Mouse (Mus musculus) hindbrain, embryonic 16.5 days (tissue): ENCODE measurements at regions not wholly inside any gene's neighbourhood (a gene's known extent, or its start where the extent isn't known, plus 50 kb on each side); places are given as distances from the start of the nearest gene placed in this dataset. TPM values are rescaled to one million over a fixed set of nuclear protein-coding genes. Genes with fewer than 3 reads are reported as not detected.

Experiments used
- ATAC-seq: fragments of 200-750 bp; cut with Nextera tagmentation; 2 replicates; pipeline ENCODE4 v1.8.0; 2017; ENCODE audit warnings: moderate TSS enrichment, moderate library complexity
- H3K27ac ChIP-seq: fragments of 300-500 bp; sonication (generic); 2 replicates; pipeline ENCODE4 v1.5.1; 2014; ENCODE audit warnings: low read depth, mild to moderate bottlenecking, control low read depth, low read length, moderate library complexity
- H3K27me3 ChIP-seq: fragments of 300-500 bp; sonication (generic); replicated peaks from 2 replicates; pipeline ENCODE4 v1.6.1; 2014; ENCODE audit warnings: low read length; ENCODE audit not compliant: control insufficient read depth, insufficient read depth
- H3K36me3 ChIP-seq: fragments of 300-500 bp; sonication (generic); 2 replicates; pipeline ENCODE4 v1.6.1; 2014; ENCODE audit warnings: mild to moderate bottlenecking, low read length, moderate library complexity, mixed read lengths; ENCODE audit not compliant: control insufficient read depth, insufficient read depth
- H3K4me1 ChIP-seq: fragments of 300-500 bp; sonication (generic); 2 replicates; pipeline ENCODE4 v1.6.1; 2014; ENCODE audit warnings: low read depth, low read length; ENCODE audit not compliant: control insufficient read depth, insufficient read depth
- H3K4me2 ChIP-seq: fragments of 300-500 bp; sonication (generic); 2 replicates; pipeline ENCODE4 v1.6.1; 2014; ENCODE audit warnings: mild to moderate bottlenecking, low read length, control low read depth, moderate library complexity
- H3K4me3 ChIP-seq: fragments of 300-500 bp; sonication (generic); 2 replicates; pipeline ENCODE4 v1.5.1; 2014; ENCODE audit warnings: mild to moderate bottlenecking, low read length, control low read depth, moderate library complexity
- H3K9ac ChIP-seq: fragments of 300-500 bp; sonication (generic); 2 replicates; pipeline ENCODE4 v1.6.1; 2014; ENCODE audit warnings: low read depth, mild to moderate bottlenecking, control low read depth, low read length, moderate library complexity
- H3K9me3 ChIP-seq: fragments of 300-500 bp; sonication (generic); 2 replicates; pipeline ENCODE4 v1.6.1; 2014; ENCODE audit warnings: mild to moderate bottlenecking, low read length, moderate library complexity; ENCODE audit not compliant: control insufficient read depth
- WGBS: fragments of 180-500 bp; shearing (Covaris S2); extraction: QIAGEN DNeasy Blood & Tissue Kit; methylation state at CpG from one replicate; pipeline ENCODE4 v1.1.7; 2014; 5-methylcytosine and 5-hydroxymethylcytosine counted together
- microRNA-seq: library from miRNA; unstranded; fragments of <30 nt; microRNA quantifications from one replicate; pipeline ENCODE4, GENCODE M21; 2017

DNA sequence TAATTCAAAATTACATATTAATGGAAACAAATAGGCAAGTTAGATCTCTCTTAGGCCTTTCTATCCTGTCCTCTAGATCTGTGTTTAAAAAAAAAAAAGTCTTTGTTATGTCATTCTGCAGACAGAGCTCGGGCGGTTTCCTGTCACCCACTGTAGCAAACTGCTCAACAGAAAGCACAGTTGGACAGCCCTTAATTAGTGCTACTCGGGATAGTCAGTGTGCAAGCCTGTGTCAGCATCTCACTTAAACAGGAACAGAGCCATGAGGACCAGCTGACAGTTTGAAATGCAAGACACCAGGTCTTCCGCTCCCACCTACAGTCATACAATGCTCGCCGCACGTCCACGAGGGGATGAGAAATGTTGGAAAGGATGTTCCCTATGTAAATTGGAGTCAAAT, 170.5 kb downstream of the Nr4a2 start:
- Histone ChIP-seq H3K9ac (no peak overlapping the region), H3K9me3 (no peaks in the 10 kb centered on the region), H3K4me3 (no peak overlapping the region), H3K36me3 (no peaks in the 10 kb centered on the region), H3K4me1 (no peaks in the 10 kb centered on the region), H3K27ac (no peak overlapping the region), H3K27me3 (no peaks in the 10 kb centered on the region), H3K4me2 (no peak overlapping the region)
- no peak for ATAC-seq
- WGBS = 71% methylated on average over 8 of the region's 8 CpGs

DNA sequence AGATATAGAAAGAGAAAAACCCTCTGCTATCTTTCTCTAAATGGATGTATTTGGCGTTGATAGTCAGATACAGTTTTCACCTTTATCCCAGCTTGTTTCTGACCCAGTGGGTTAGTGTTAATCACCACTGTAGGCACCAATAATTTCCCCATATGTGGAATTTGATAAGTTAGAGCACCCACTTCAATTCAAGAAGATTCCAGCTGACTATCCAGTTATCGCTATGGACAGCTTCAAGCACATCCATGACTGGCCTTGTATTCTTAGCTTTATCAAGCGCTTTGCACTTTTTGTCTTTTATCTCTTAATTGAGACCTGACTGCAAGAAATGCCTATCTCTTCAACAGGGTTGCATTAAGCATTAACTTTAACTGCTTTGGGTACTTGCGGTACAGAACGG, 211.3 kb downstream of the Nr4a2 start:
- H3K4me3 ChIP-seq = no peak overlapping the region
- no peaks in the 10 kb centered on the region for H3K27me3 ChIP-seq
- H3K4me1 ChIP-seq = no peaks in the 10 kb centered on the region
- ATAC-seq = no peak
- no peak overlapping the region for H3K4me2 ChIP-seq
- no peaks in the 10 kb centered on the region for H3K36me3 ChIP-seq
- H3K9ac ChIP-seq = no peak overlapping the region
- no peak overlapping the region for H3K27ac ChIP-seq
- WGBS = 92% methylated on average over 5 of the region's 5 CpGs
- no peaks in the 10 kb centered on the region for H3K9me3 ChIP-seq

- no peak overlapping the region for H3K27ac ChIP-seq
Measured at GRCm38 (mm10) chr2:56909096-56909865, 214.5 kb downstream of the Nr4a2 start.

DNA sequence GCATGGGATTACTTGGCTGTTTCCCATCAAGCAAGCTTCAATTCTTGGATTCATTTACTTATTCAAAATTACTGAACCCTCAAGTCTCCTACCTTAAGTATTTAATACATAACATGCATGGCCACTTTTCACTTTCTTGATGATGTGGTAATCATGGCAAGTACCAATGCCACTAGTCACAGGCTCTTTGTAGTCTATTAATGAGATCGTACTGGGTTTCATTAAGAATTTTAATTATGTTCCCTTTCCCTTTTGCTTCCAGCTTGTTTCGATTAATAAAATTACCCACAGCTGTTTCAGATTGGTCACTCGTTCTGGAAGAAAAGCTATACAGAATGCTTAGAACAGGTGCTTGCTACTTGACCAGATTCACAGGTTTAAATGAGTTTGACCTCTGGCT, 238.6 kb downstream of the Nr4a2 start:
- H3K9ac ChIP-seq = no peak overlapping the region
- no peaks in the 10 kb centered on the region for H3K9me3 ChIP-seq
- WGBS = 67% methylated on average over 3 of the region's 3 CpGs
- H3K4me3 ChIP-seq = no peak overlapping the region
- H3K27me3 ChIP-seq = no peaks in the 10 kb centered on the region
- H3K4me2 ChIP-seq = no peak overlapping the region
- H3K4me1 ChIP-seq = no peaks in the 10 kb centered on the region
- H3K27ac ChIP-seq = no peak overlapping the region
- no peaks in the 10 kb centered on the region for H3K36me3 ChIP-seq
- ATAC-seq = no peak

More at GRCm38 (mm10) chr2:56909096-56909865, 214.5 kb downstream of the Nr4a2 start:
- no peak overlapping the region for H3K9ac ChIP-seq
- ATAC-seq = no peak
- WGBS = 71% methylated on average over 2 of the region's 2 CpGs
- no peaks in the 10 kb centered on the region for H3K4me1 ChIP-seq
- no peaks in the 10 kb centered on the region for H3K36me3 ChIP-seq
- H3K9me3 ChIP-seq = no peaks in the 10 kb centered on the region
- no peaks in the 10 kb centered on the region for H3K27me3 ChIP-seq
- no peak overlapping the region for H3K4me2 ChIP-seq
- no peak overlapping the region for H3K4me3 ChIP-seq

DNA sequence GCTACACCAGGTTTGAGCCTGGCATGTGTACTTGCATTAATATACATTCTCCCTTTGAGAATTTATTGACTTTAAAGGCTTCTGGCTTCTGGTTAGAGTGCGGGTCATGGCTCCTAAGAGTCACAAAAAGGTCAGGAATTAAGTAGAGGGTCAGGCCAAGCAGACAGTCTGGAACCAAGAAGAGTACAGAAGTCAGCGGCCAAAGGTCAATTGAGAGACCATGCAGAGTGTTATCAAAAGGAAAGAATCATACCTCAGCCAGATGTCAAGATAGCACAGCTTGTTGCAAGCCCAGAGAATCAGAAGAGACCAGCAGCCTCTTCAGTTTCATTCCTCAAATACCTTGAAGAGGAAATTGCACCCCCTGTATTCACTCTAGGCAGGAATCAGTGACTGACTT, 263.0 kb downstream of the Nr4a2 start:
- Histone ChIP-seq H3K36me3 (no peaks in the 10 kb centered on the region), H3K4me1 (no peaks in the 10 kb centered on the region), H3K9me3 (no peaks in the 10 kb centered on the region), H3K27ac (no peak overlapping the region), H3K27me3 (no peaks in the 10 kb centered on the region), H3K4me2 (no peak overlapping the region), H3K4me3 (no peak overlapping the region), H3K9ac (no peak overlapping the region)
- WGBS = 60% methylated on average over 2 of the region's 2 CpGs
- no peak for ATAC-seq

DNA sequence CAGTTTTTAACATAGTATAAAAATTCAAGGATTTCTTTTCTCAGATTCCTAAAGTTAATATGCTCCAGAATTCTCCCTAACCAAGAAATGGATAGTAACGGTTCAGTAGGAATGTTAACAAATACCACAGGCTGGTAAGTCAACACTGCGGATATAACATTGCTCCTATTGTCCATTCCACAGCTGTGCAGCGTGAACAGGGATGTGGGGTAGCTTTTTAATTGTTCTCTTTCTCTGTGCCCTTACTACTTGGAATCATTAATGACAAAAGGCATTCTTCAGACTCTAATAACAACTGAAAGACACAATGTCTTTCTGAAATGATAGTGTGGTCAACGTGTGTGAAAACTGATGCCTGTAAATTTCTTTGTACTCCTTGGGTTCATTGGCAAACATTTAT, 303.3 kb downstream of the Nr4a2 start:
- Histone ChIP-seq H3K9ac (no peak overlapping the region), H3K4me1 (no peaks in the 10 kb centered on the region), H3K4me2 (no peak overlapping the region), H3K4me3 (no peak overlapping the region), H3K27me3 (no peaks in the 10 kb centered on the region), H3K27ac (no peak overlapping the region), H3K9me3 (no peaks in the 10 kb centered on the region), H3K36me3 (no peaks in the 10 kb centered on the region)
- no peak for ATAC-seq
- WGBS = 27% methylated on average over 4 of the region's 4 CpGs

GRCm38 (mm10) chr2:56784808-56785207, 339.0 kb downstream of the Nr4a2 start:
- no peak for ATAC-seq
- Histone ChIP-seq H3K36me3 (no peaks in the 10 kb centered on the region), H3K9me3 (0 out of 2 replicates have a peak, but pooled peaks cover 2% of the 10 kb centered on the region), H3K27ac (no peak overlapping the region), H3K4me2 (no peak overlapping the region), H3K9ac (no peak overlapping the region), H3K27me3 (no peaks in the 10 kb centered on the region), H3K4me1 (no peaks in the 10 kb centered on the region), H3K4me3 (no peak overlapping the region)
- WGBS = 77% methylated on average over 2 of the region's 2 CpGs

Small RNAs in the stretch of these regions (microRNA-seq; reads per million reads assigned to microRNA genes)
- gene Mir195b = not detected
